Mouse (Mus musculus): ENCODE measurements at regions not wholly inside any gene's neighbourhood (a gene's known extent, or its start where the extent isn't known, plus 50 kb on each side); places are given as distances from the start of the nearest gene placed in this dataset.

- DNase-seq: peak; percentile 11
These were observed 278.3 kb upstream of the Sulf2 start for GRCm38 (mm10) chr2:166433655-166434333.

DNA sequence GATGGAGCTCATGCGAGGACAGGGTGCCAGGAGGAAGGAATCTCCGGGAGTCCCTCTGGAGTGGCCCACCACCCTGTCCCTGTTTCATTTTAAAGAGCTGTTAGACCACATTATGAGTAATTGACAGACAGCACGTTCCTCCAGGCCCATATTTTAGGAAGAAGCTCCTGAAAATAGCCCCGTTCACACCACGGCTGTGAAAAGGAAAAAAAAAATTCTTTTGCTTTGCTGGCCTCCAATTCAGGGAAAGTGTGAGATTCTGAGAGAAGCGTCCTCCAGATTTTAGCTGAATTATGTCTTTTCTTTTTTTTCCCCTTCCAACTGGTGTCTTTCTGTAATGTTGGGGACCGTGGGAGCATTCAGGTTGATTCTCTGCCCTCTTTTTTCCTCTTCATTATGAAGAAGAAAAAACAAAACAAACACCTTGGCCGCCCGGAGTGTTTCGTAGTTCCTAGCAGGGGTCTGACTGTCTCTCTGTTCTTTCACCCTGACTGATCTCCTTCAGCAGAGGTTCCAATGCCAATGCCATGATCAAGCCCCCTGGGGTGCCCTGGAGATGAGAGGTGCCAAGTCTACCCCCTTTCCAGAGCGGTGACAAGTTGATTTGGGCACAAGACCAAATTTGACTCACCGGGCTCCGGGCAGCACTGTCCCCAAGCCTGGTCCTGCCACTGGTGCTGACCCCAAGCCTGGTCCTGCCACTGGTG, 277.6 kb upstream of the Sulf2 start:
- no peak for DNase-seq

DNA sequence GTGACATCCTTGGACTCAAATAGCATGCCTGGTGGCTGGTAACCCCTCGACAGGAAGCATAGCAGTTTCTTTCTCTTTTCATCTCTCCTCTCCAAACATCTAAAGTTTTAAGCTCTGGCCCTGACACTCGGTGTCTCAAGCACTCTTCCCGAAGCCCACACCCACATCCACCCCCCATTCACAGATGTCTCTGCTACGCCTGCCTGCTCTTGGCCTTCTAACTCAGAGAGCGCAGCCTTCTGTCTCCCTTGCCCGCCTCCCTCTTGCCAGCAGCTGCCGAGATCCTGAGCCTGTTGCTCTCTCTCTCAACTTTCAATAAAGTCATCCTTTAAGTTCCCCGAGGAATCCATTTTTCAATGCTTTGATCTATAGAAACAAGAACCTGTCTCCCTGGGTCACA, 277.1 kb upstream of the Sulf2 start:
- no peak for DNase-seq

GRCm38 (mm10) chr2:166429918-166430317, 274.5 kb upstream of the Sulf2 start:
- DNase-seq: no peak

DNA sequence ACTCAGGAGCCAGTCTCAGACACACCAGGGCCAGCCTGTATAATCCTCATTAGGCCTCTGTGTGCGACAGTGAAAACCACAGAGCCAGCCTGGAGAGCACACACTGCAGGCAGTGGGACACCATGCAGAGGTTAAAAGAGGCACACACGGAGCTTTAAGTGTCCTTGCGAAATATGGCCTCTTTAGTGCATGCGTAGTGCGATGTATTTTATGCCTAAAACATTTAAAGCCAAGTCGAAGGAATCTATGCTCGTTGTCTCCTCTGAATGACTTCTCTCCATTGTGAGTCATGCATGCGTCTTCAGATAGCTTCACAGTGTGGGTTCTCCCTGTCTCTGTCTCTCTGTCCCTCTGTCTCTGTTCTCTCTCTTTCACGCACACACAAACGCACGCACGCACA, 274.0 kb upstream of the Sulf2 start:
- DNase-seq: no peak

DNA sequence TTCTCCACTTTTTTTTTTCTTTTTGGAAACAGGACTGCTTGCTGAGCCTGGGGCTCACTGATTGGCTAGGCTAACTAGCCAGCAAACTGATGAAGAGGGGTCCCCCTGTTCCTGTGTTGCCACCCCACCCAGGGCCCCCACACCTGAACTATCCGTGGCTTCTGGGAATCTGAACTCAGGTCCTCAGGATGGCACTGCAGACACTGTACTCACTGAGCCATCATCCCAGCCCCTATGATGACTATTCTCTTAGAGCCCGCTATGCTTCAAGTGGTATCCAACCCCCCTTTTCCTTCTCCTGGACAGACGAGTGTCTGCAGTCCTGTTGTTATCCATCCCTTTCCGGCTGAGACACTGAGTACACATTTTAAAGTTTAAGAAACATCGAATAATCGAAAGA, 271.9 kb upstream of the Sulf2 start:
- no peak for DNase-seq

DNA sequence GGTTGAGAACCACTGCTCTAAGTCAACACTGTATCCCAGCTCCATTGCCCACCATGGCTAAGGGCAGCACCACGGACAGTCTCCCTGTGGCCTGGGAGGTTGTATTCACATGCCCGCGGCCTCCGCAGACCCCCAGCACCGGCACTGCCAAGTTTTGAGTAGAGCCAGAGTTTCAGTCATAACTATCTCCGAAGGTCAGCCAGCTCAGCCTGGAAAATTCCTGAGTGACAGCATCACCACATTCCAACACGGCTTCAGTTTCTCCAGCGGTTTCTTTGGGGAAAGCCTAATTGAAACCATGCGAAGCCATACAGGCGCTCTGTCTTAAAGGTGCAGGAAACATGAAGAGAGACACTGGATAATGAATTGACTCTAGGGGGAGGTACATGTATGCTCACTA, 271.5 kb upstream of the Sulf2 start:
- no peak for DNase-seq

GRCm38 (mm10) chr2:166426457-166426856, 271.0 kb upstream of the Sulf2 start:
- no peak for DNase-seq

GRCm38 (mm10) chr2:166425141-166425540, 269.7 kb upstream of the Sulf2 start:
- no peak for DNase-seq

DNA sequence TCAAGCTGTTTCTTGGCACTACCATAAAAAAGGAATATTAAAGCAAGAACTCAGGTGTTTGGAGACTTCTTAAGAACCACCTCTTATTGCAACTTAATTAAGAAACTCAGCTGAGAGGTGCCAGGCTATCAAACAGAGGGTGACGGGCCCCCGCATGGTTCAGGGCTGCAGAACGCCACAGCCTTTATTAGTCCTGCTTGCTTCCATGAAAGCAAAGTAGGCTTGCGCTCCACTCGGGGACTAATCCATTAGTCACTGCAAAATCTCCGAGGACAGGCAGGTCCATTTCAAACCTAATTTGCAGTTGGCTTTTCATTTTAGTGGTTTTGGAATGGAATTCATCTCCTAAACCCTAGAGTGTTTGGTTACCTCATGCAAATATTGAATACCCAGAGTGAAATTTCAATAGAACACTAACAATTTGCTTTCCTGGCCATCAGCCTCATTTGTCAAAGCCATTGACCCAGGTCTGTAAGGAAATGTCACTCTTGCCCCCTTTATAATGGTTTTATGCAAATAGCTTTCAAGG, 267.7 kb upstream of the Sulf2 start:
- DNase-seq: no peak

- DNase-seq: no peak
These were observed 264.8 kb upstream of the Sulf2 start for GRCm38 (mm10) chr2:166420275-166420674.

DNA sequence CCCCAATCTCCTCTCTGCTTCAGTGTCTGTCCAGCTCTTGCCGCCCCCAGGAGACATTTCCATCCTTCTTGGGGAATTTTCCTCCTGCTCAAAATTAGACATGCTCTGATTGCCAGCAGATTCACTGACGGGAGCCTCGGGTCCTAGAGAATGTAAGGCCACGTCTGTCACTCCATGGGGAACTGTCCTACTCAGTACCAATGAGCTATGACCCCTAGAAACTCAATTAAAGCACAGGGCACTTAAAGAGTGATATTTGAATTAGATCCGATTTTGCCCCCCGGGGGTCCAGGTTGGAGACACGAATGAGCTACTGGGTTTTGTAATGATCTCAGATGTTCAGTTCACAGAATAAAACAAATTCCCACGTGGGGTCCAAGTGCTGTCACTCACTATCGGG, 263.8 kb upstream of the Sulf2 start:
- DNase-seq: no peak

- DNase-seq: no peak
These were observed 262.8 kb upstream of the Sulf2 start for GRCm38 (mm10) chr2:166418279-166418678.

DNA sequence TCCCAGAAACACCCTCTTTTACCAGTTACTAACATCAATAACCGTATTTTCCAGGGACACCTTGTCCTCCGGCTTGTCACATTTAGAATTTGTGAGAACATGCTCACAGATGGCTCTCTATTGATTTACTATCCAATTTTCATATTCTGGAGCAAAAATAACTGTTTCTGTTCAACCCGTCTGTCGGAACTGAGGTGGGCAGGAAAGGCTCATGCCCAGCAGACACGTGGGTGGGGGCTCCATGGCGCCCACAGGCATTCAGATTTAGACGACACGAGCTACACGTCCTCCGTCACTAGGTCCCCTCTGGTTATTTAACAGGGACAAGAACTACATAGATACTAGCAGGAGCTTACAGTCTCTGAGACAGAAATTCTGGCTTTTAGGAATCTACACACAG, 262.2 kb upstream of the Sulf2 start:
- DNase-seq: no peak

GRCm38 (mm10) chr2:166415481-166415965, 260.1 kb upstream of the Sulf2 start:
- DNase-seq: no peak

GRCm38 (mm10) chr2:166414856-166415255, 259.4 kb upstream of the Sulf2 start:
- no peak for DNase-seq

GRCm38 (mm10) chr2:166412031-166412858, 256.8 kb upstream of the Sulf2 start:
- no peak for DNase-seq

DNA sequence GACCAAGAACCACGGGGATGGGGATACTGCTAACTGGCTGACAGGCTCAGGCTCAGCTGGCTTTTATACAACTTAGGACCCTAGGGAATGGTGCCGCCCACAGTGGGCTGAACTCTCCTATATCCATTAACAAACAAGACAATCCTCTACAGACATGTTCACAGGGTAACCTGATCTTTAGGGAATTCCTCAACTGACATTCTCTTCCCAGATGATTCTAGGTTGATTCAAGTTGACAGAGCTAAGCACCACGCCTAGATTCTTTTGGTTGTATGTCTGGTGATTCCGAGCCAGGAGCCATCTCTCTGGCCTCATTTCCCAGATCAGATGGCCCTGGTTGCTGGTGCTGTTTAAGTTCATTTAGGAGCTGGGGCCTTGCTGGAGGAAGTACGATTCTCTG, 253.9 kb upstream of the Sulf2 start:
- no peak for DNase-seq

DNA sequence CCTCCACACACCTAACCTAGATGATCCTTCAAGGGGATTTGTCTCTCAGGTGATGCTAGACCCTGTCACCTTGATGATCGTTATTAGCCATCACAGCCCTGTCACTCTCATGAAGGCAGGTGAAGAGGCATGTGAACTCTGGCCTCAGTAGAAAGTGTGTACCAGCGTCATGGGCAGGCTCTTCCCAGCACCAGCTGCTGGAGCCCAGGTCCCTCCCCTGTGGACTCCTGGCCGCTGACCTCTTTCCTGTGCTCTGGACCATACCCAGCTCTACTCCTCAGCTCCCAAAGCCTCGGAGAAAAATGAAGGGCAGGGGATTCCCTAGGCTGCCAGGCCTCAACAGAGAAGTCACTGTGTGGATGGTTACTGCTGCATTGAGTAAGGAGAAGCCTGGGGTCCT, 253.3 kb upstream of the Sulf2 start:
- no peak for DNase-seq

DNA sequence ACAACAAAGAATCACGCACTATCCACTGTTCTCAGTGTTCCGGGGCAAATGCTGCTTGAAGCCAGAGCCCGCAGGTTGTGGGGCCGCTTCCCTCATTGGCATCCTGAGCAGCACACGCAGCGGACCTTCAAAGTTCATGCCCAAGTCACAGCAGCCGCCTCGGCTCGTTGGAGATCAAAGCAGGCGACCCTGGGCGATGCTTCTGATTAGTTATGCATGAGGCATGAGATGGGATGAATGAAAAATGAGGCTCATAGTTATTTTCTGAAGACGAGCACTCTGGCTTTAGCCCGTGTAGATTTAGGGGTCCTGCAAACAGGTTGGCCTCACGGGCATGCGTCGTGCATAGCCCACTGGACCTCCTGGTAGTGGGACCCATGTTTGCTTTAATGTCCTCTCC, 252.5 kb upstream of the Sulf2 start:
- no peak for DNase-seq

DNA sequence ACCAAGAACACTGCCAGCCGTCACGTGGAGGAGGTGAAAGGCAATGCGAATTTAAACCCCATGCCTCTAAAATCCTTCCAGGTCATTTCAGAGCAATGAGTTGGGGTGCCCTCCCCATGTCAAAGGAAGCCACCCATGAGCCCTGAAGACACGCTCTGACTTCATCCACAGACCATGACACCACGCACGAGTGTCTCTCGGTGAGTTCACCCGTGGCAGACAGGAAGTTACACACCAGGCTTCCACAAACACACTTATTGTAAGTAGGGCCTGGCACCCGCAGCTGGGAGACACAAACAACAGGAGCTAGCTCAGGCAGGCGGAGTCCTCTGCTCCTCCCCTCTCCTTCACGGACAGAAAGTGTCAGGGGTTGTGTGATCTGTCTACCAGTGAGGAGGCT, 251.4 kb upstream of the Sulf2 start:
- no peak for DNase-seq

DNA sequence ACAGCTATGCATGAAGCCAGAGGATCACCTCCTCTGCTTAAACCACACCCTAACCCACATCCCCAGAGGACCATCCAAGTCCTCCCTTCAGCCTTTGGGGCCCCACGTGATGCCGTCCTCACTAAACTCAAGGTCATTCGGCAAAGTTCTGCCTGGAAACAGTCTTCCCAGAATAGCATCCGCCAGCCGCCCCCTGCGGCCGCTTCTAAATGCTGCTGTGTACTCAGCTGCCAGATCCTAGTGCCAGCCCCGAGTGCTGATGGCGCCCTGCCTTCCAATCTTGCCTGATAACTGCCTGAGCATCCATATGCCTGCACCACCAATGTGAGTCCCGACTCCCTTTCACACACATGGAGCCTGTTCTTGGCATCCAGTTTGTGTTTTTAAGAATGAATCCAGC, 247.9 kb upstream of the Sulf2 start:
- DNase-seq: peak; percentile 7

DNA sequence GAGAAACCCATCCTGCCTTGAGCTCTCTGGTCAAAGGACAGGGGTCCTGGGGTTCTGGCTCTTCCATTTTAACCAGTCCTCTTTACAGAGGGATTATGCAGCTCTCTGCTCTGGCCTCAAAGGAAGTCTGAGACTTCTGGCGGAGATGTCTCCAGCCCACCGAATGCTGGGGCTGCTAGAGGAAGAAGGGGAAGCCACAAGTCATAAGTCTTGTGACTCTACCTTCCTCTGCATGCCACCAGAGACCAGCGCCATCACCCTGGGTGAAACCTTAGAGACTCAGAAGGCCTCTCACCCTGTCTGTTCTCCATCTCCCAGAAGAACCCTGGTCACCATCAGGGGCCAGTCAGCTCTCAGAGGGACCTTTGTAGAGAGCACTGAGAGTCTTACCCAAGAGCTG, 246.4 kb upstream of the Sulf2 start:
- no peak for DNase-seq

GRCm38 (mm10) chr2:166400304-166400703, 244.8 kb upstream of the Sulf2 start:
- no peak for DNase-seq
